Mouse (Mus musculus) cortical plate, adult 2 months (tissue): Measurements from ENCODE around the gene Rora. TPM values are rescaled to one million over a fixed set of nuclear protein-coding genes. Genes with fewer than 3 reads are reported as not detected.

Experiments used
- H3K27ac ChIP-seq: fragments of 200-500 bp; 2 replicates; pipeline ENCODE4 v1.5.1; 2012; ENCODE audit warnings: low read length, control low read depth, inconsistent platforms; ENCODE audit not compliant: insufficient read depth
- H3K4me1 ChIP-seq: fragments of 200-500 bp; 2 replicates; pipeline ENCODE4 v1.6.1; 2011; ENCODE audit warnings: low read length; ENCODE audit not compliant: control insufficient read depth, insufficient read depth
- H3K4me3 ChIP-seq: fragments of 200-500 bp; 2 replicates; pipeline ENCODE4 v1.5.1; 2011; ENCODE audit warnings: mild to moderate bottlenecking, low read length, control low read depth; ENCODE audit not compliant: insufficient read depth
- CTCF ChIP-seq: fragments of 200-500 bp; IDR thresholded peaks from 2 replicates; pipeline ENCODE4 v1.5.1; 2011; ENCODE audit warnings: mild to moderate bottlenecking, control low read depth, low read length; ENCODE audit not compliant: insufficient read depth; ENCODE audit errors: extremely low read depth
- POLR2A ChIP-seq: fragments of 200-500 bp; IDR thresholded peaks from 2 replicates; pipeline ENCODE4 v1.6.1; 2011; ENCODE audit warnings: mild to moderate bottlenecking, low read length, control low read depth; ENCODE audit not compliant: insufficient read depth; ENCODE audit errors: extremely low read depth
- polyA plus RNA-seq: library from polyadenylated mRNA; depleted of rRNA; stranded (reverse); fragments of >200 nt; gene quantifications from 2 replicates; pipeline ENCODE4 v1.2.3, GENCODE M21; 2012

The Rora gene
- polyA plus RNA-seq, 1 experiment: 23.6 TPM

- no peaks in the 10 kb centered on the region for H3K4me1 ChIP-seq
- TF ChIP-seq CTCF (no peak), POLR2A (no peak)
- H3K4me3 ChIP-seq: no peak overlapping the region
- H3K27ac ChIP-seq: no peak overlapping the region
Observed at GRCm38 (mm10) chr9:68807735-68808134, 154.1 kb downstream of the Rora start.

- TF ChIP-seq CTCF (no peak), POLR2A (no peak)
- H3K4me1 ChIP-seq: no peaks in the 10 kb centered on the region
- H3K27ac ChIP-seq: no peak overlapping the region
Observed at GRCm38 (mm10) chr9:68809536-68809935, 155.9 kb downstream of the Rora start.

DNA sequence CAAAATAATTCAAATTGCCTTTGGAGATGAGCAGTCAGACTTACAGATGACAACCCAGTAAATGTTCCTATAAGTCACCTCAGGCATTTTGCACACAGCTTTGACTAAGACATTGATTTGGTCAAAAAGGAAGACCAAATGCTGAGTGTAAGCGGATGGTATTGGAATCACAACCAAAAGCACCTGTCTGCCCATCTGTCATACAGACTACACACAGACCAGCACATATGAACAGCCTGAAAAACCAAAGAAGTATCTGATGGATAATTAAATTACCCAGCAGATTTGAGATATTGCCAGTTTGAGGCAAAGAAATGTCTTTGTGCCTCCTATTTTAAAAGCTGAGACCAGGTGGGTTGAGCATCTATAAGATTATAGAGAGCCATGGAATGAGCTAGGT lies 161.1 kb downstream of the Rora start:
- H3K27ac ChIP-seq: no peak overlapping the region

More at GRCm38 (mm10) chr9:68809536-68809935, 155.9 kb downstream of the Rora start:
- no peak overlapping the region for H3K4me3 ChIP-seq

GRCm38 (mm10) chr9:68815877-68816276 lies 162.3 kb downstream of the Rora start:
- Histone ChIP-seq H3K4me3 (no peak overlapping the region), H3K4me1 (peaks cover 2% of the 10 kb centered on the region; the same call in 1 of the 2 replicates), H3K27ac (no peak overlapping the region)
- no peak for TF ChIP-seq POLR2A
- no peak for TF ChIP-seq CTCF

More for the DNA sequence above, 161.1 kb downstream of the Rora start:
- TF ChIP-seq POLR2A (no peak), CTCF (no peak)
- no peak overlapping the region for H3K4me3 ChIP-seq
- no peaks in the 10 kb centered on the region for H3K4me1 ChIP-seq

DNA sequence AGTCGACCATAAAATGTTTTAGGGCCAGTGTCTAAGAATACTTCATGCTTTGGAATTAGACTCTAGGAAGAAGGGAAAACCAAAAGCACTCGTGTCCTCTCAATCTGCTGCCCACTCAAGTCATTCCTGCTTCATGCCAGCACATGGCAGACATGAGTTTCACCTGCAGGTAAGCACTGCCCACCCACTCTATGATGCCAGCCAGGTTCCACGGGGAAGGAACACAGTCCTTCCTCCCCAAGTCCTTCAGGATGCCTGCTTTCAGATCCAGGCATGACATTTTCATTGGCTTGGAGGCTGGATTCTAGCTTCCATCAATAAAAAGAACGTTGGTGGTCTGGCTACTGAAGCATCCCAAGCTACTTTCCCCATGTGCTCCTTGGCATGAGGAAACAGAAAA lies 166.4 kb downstream of the Rora start:
- H3K4me1 ChIP-seq: peaks cover 2% of the 10 kb centered on the region; the same call in 1 of the 2 replicates
- TF ChIP-seq CTCF (no peak), POLR2A (no peak)
- no peak overlapping the region for H3K4me3 ChIP-seq
- H3K27ac ChIP-seq: no peak overlapping the region

GRCm38 (mm10) chr9:68820478-68820877 lies 166.9 kb downstream of the Rora start:
- no peak overlapping the region for H3K4me3 ChIP-seq
- H3K4me1 ChIP-seq: peaks cover 2% of the 10 kb centered on the region; the same call in 1 of the 2 replicates
- no peak for TF ChIP-seq POLR2A
- TF ChIP-seq CTCF: no peak
- no peak overlapping the region for H3K27ac ChIP-seq

DNA sequence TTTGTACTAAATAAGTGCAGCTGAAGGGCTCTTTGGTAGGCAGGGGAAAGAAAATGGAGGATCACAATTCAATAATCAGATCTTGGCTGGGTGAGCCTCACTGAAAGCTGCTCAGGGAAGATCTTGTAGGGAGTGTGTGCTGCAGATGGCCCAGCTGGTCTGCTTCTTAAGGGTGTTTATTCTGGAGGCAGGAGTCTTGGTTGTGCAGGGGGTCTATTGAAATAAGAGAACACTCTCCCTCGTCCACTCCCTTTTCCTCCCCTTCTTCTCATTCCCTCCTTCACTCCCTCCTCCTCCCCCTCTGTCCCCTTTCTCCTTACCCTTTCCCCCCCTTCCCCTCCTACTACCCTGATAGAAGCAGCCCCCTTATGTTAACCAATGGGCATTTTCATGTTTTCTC lies 167.8 kb downstream of the Rora start:
- H3K27ac ChIP-seq: no peak overlapping the region
- H3K4me1 ChIP-seq: peaks cover 2% of the 10 kb centered on the region; the same call in 1 of the 2 replicates
- TF ChIP-seq CTCF (no peak), POLR2A (no peak)
- no peak overlapping the region for H3K4me3 ChIP-seq

DNA sequence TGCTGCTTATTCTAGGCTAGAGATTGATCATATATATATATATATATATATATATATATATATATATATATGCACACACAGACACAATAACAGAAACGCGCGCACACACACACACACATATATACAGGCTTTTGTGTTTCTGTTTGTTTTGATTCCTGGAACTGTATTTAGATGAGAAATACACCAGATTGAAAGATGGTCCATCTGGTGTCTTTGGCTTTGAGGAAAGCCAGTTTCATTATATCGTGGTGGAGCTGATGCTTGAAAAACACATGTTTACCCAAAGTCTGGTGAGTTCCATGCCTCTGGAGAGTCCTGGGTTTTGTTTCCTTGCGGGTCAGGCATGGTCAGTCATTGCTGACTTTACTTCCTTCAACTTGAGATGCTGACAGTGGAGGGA lies 169.7 kb downstream of the Rora start:
- Histone ChIP-seq H3K4me1 (peaks cover 4% of the 10 kb centered on the region; the same call in 1 of the 2 replicates), H3K27ac (no peak overlapping the region), H3K4me3 (no peak overlapping the region)
- TF ChIP-seq POLR2A (no peak), CTCF (no peak)

DNA sequence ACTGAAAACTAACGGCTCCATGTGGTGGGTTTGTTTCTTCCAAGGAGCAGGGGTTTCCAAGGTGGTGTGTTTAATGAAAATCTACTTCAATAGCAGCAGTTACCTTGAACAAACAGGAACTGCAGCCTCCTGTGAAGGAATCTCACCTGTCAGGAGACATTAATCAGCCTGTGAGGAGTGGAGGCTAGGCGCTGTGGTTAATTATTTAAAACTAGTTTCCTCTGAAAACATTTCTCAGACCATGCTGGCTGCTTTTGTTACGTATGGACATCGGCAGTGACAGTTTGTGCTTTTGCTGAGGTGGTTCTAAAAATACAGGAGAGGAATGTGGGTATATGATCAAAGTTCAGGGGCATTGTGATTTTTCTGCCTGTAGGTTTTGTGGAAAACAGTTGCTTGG lies 171.5 kb downstream of the Rora start:
- TF ChIP-seq POLR2A (no peak), CTCF (no peak)
- Histone ChIP-seq H3K27ac (no peak overlapping the region), H3K4me1 (peaks cover 2% of the 10 kb centered on the region; the same call in 1 of the 2 replicates), H3K4me3 (no peak overlapping the region)

DNA sequence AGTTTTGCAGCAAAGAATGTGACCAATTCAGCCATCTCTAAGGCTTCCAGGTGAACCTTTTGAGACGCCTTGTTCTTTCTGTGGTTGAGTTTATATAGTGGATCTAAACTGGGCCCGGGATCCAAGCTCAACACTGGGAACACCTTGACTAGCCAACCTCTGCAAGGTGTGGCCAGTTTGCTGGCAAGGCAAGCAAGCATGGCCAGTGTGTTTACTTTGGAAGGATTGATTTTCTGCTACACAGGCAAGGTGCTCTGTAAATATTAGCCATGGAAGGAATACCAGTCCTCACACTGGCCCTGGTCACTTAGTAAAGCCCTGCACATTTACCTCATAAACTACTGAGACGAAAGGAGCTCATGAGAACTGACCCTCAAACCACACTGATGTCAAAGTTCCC lies 172.3 kb downstream of the Rora start:
- TF ChIP-seq CTCF: no peak
- no peak for TF ChIP-seq POLR2A
- peaks cover 2% of the 10 kb centered on the region; the same call in 1 of the 2 replicates for H3K4me1 ChIP-seq
- H3K27ac ChIP-seq: no peak overlapping the region
- no peak overlapping the region for H3K4me3 ChIP-seq
